Mouse (Mus musculus): ENCODE data around the gene Plcb1. TPM values are rescaled to one million over a fixed set of nuclear protein-coding genes. Genes with fewer than 3 reads are reported as not detected.

The Plcb1 gene
- polyA plus RNA-seq, 1 experiment from 2014 or later = 10.3 TPM

DNA sequence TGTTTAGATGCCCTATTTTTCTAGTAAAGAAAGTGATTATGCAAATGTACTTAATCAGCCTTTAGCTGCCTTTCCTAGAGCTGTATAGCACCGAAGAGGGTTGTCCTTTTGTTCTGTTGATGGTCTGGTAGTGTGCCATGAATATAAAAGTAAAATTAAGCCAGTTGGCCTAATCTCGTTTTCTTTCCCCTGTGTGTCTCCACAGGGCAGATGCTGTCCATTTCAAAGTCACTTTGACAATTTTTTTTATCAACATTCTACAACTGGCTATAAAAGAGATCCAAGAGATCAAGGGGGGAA is 520.6 kb downstream of the Plcb1 start:
- ATAC-seq (ENCODE audit: low FRiP score, low read depth) = peak; percentile 60
- H3K4me2 ChIP-seq (replicated peaks) = no peak overlapping the region
- no peak overlapping the region for H3K4me3 ChIP-seq
- H3K4me1 ChIP-seq = peaks cover 9% of the 10 kb centered on the region
- no peaks in the 10 kb centered on the region for H3K27me3 ChIP-seq
- H3K36me3 ChIP-seq = no peaks in the 10 kb centered on the region
- H3K9ac ChIP-seq (replicated peaks) = no peak overlapping the region
- WGBS = 14% methylated on average over 2 of the region's 2 CpGs
- no peaks in the 10 kb centered on the region for H3K9me3 ChIP-seq
- peak overlapping the region; percentile 36; the same call in 1 of the 2 replicates for H3K27ac ChIP-seq (replicated peaks)

GRCm38 (mm10) chr2:135307787-135308186 is 521.9 kb downstream of the Plcb1 start:
- Histone ChIP-seq H3K36me3 (no peaks in the 10 kb centered on the region), H3K4me3 (no peak overlapping the region), H3K27ac (replicated peaks) (no peak overlapping the region), H3K27me3 (no peaks in the 10 kb centered on the region), H3K9me3 (no peaks in the 10 kb centered on the region), H3K4me1 (peaks cover 9% of the 10 kb centered on the region), H3K4me2 (replicated peaks) (no peak overlapping the region), H3K9ac (replicated peaks) (no peak overlapping the region)
- ATAC-seq (ENCODE audit: low FRiP score, low read depth) = no peak; the same call in 1 of the 2 replicates
- 82% methylated on average over 4 of the region's 4 CpGs for WGBS

DNA sequence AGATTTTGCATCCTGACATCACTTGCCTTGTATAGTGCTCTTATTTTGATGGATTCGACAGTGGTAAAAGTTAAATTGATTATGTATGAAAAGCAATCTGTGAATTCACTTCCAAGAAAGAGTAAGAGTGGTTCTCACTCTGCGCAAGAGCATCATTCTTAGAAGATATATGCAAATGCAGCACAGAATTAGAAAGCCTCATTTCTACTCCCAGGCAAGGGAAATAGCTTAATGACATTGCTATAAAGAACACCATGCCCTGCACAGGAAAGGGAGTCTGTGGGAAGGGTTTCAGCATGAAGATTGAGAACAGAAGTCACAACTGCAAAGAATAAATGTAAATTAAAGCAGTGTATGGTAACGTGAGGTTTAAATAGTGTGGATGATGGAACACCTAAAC is 530.1 kb downstream of the Plcb1 start:
- H3K36me3 ChIP-seq = no peaks in the 10 kb centered on the region
- no peak overlapping the region for H3K4me3 ChIP-seq
- H3K9ac ChIP-seq (replicated peaks) = no peak overlapping the region
- no peaks in the 10 kb centered on the region for H3K27me3 ChIP-seq
- H3K9me3 ChIP-seq = no peaks in the 10 kb centered on the region
- H3K4me2 ChIP-seq (replicated peaks) = no peak overlapping the region
- WGBS = 91% methylated on average over 3 of the region's 3 CpGs
- H3K27ac ChIP-seq (replicated peaks) = no peak overlapping the region
- no peaks in the 10 kb centered on the region for H3K4me1 ChIP-seq
- no peak for ATAC-seq (ENCODE audit: low FRiP score, low read depth)

DNA sequence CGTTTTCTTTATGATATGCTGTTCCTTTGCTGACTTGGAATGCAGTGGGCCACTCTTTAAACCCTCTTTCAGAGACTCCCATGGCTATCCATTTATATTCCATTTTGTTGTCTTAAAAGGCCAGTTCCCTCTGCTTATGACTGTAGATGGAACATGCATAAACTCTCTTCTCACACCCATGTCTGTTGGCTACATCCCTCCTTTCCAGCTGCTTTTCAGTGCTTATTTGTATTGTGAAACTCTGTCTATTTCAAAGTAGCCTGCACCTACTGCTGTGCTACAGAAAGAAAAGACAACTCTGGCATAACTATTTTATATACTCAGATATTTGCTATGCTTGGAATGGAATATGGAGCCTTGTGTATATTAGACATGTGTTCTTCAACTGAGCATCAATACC is 532.3 kb downstream of the Plcb1 start:
- no peak overlapping the region for H3K4me3 ChIP-seq
- H3K36me3 ChIP-seq = no peaks in the 10 kb centered on the region
- no peak overlapping the region for H3K4me2 ChIP-seq (replicated peaks)
- 88% methylated on average over 1 of the region's 1 CpGs for WGBS
- H3K4me1 ChIP-seq = no peaks in the 10 kb centered on the region
- H3K9me3 ChIP-seq = no peaks in the 10 kb centered on the region
- no peak overlapping the region for H3K27ac ChIP-seq (replicated peaks)
- no peak overlapping the region for H3K9ac ChIP-seq (replicated peaks)
- no peaks in the 10 kb centered on the region for H3K27me3 ChIP-seq
- ATAC-seq (ENCODE audit: low FRiP score, low read depth) = no peak

DNA sequence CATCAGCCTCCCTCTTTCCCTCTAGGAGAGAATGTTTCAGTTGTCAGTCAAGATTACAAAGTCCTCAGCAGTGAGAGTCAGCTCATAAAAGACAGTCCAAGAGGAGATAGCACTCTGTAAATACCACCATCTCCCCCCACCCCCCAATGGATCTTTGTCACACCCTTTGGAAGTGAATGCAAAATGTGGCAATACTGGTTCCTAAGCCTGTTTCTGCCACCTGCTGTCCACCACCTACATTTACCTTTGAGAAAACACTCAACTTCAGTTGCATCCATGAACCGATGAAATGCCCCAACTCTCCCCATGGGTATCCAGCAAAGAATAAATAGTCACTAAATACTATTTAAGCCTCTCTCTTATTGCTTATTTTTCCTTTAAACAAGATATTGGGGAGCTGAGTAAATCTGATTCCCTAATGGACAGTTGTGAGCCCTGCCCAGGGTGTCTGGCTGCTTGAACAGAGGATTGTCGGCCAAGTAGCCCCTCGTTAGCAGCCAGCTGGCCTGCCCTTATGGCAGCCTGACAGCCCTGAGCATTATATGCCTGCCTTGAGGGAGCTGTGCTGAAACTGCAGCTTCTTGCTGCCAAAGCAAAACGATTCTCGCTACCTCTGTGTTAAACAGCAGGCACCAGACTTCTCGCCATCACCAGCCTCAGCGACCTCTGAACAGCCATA is 537.5 kb downstream of the Plcb1 start:
- H3K9ac ChIP-seq (replicated peaks) = no peak overlapping the region
- peaks cover 6% of the 10 kb centered on the region; the same call in 1 of the 2 replicates for H3K4me1 ChIP-seq
- H3K27ac ChIP-seq (replicated peaks) = no peak overlapping the region
- no peaks in the 10 kb centered on the region for H3K9me3 ChIP-seq
- no peak overlapping the region for H3K4me3 ChIP-seq
- H3K4me2 ChIP-seq (replicated peaks) = peak overlapping the region; percentile 35
- no peaks in the 10 kb centered on the region for H3K27me3 ChIP-seq
- 72% methylated on average over 7 of the region's 7 CpGs for WGBS
- peak; percentile 72 for ATAC-seq (ENCODE audit: low FRiP score, low read depth)
- no peaks in the 10 kb centered on the region for H3K36me3 ChIP-seq

DNA sequence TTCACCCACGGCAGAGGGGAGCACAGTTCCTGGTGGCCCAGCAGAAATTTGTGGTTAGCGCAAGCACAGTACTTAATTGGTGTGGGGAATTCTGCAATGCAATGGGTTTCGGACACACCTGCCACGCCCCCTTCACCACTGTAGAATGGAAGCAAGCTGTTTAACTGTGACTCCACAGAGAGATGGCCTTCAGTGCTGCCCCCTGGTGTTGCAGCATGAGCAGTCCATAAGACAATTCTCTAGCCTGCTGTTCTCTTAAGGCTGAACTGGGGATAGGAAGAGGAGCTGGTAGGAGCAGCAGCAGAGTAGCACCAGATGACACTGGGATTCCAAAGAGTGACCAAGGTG is 538.1 kb downstream of the Plcb1 start:
- ATAC-seq (ENCODE audit: low FRiP score, low read depth) = peak; percentile 85
- H3K9ac ChIP-seq (replicated peaks) = no peak overlapping the region
- no peak overlapping the region for H3K27ac ChIP-seq (replicated peaks)
- no peak overlapping the region for H3K4me3 ChIP-seq
- no peaks in the 10 kb centered on the region for H3K27me3 ChIP-seq
- peaks cover 6% of the 10 kb centered on the region; the same call in 1 of the 2 replicates for H3K4me1 ChIP-seq
- peak overlapping the region; percentile 35 for H3K4me2 ChIP-seq (replicated peaks)
- no peaks in the 10 kb centered on the region for H3K36me3 ChIP-seq
- H3K9me3 ChIP-seq = no peaks in the 10 kb centered on the region
- WGBS = 37% methylated on average over 4 of the region's 4 CpGs

DNA sequence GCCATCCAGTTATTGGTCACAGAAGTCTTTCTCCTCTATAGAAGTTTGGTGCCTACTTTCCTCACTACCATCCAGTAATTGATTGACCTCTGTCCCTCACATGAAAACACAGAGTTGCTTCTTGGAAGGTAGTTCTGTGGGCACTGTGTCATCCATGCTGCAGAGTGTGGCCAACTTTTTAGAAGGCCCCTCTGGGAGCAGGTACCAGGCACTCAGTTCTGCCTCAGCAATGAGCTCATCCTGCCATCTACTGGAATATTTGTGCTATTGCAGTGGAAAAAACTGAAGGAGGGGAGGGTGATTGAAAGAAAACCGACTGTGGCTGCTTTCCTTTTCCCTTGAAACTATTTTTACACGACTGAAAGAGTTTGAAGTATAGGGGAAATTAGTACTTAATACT is 542.9 kb downstream of the Plcb1 start:
- Histone ChIP-seq H3K9me3 (no peaks in the 10 kb centered on the region), H3K27me3 (peaks cover 6% of the 10 kb centered on the region), H3K4me3 (no peak overlapping the region), H3K4me1 (peaks cover 1% of the 10 kb centered on the region; the same call in 1 of the 2 replicates), H3K9ac (replicated peaks) (no peak overlapping the region), H3K27ac (replicated peaks) (no peak overlapping the region), H3K36me3 (no peaks in the 10 kb centered on the region), H3K4me2 (replicated peaks) (no peak overlapping the region)
- WGBS = 10% methylated on average over 2 of the region's 2 CpGs
- peak; percentile 64 for ATAC-seq (ENCODE audit: low FRiP score, low read depth)

- no peaks in the 10 kb centered on the region for H3K36me3 ChIP-seq
- no peaks in the 10 kb centered on the region for H3K4me1 ChIP-seq
- H3K9me3 ChIP-seq = no peaks in the 10 kb centered on the region
- 0 out of 2 replicates have a peak overlapping the region, but pooled peaks have one; percentile 11 for H3K4me3 ChIP-seq
- peak overlapping the region; percentile 45 for H3K4me2 ChIP-seq (replicated peaks)
- no peak overlapping the region for H3K27ac ChIP-seq (replicated peaks)
- peaks cover 6% of the 10 kb centered on the region for H3K27me3 ChIP-seq
- ATAC-seq (ENCODE audit: low FRiP score, low read depth) = peak; percentile 64
- 13% methylated on average over 14 of the region's 14 CpGs for WGBS
- H3K9ac ChIP-seq (replicated peaks) = no peak overlapping the region
These were observed 544.1 kb downstream of the Plcb1 start for GRCm38 (mm10) chr2:135329782-135330545.

DNA sequence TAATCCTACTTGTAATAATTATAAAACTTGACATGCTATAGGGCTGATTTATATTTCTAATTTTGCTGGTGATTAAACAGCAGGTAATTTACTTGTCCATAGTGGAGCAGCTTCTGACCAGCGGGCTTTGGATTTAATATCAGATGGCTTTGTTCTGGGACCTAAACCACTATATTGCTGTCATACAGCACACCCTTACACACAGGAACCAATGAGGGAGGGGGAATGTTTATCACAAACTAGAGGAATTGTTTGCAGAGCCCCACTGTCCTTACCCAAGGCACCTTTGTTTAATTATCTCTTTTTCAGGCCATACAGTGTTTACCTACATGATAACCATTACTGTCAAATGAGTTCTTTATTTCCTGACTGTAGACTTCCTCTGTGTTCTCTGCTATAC is 546.0 kb downstream of the Plcb1 start:
- WGBS = 76% methylated on average over 1 of the region's 1 CpGs
- Histone ChIP-seq H3K27me3 (peaks cover 6% of the 10 kb centered on the region), H3K4me2 (replicated peaks) (no peak overlapping the region), H3K4me3 (no peak overlapping the region), H3K27ac (replicated peaks) (no peak overlapping the region), H3K9ac (replicated peaks) (no peak overlapping the region), H3K36me3 (no peaks in the 10 kb centered on the region), H3K4me1 (no peaks in the 10 kb centered on the region), H3K9me3 (no peaks in the 10 kb centered on the region)
- no peak for ATAC-seq (ENCODE audit: low FRiP score, low read depth)

DNA sequence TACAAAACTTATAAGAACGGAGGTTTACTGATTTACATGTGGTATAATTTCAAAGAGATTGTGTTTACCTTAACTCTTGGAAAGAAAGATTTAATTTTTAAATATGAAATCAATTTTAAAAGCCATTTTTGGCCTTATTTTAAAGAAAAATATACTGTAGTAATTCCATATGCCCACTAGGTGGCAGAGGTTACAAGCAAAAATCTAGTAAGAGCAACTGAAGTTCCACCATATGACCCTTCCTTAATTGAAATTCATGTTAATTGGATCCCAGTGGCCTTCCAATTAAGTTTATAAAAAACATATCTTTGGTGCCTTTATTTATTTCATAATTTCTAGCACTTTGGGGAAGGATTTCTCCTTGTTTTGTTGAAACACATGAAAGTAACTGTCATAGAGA is 570.4 kb downstream of the Plcb1 start:
- H3K4me2 ChIP-seq (replicated peaks) = no peak overlapping the region
- no peaks in the 10 kb centered on the region for H3K27me3 ChIP-seq
- H3K9me3 ChIP-seq = no peaks in the 10 kb centered on the region
- no peak overlapping the region for H3K4me3 ChIP-seq
- ATAC-seq (ENCODE audit: low FRiP score, low read depth) = no peak
- 33% methylated on average over 1 of the region's 1 CpGs for WGBS
- no peaks in the 10 kb centered on the region for H3K36me3 ChIP-seq
- H3K27ac ChIP-seq (replicated peaks) = no peak overlapping the region
- H3K4me1 ChIP-seq = no peaks in the 10 kb centered on the region
- no peak overlapping the region for H3K9ac ChIP-seq (replicated peaks)

GRCm38 (mm10) chr2:135361798-135362197 is 575.9 kb downstream of the Plcb1 start:
- Histone ChIP-seq H3K36me3 (no peaks in the 10 kb centered on the region), H3K27ac (replicated peaks) (no peak overlapping the region), H3K4me2 (replicated peaks) (no peak overlapping the region), H3K9me3 (no peaks in the 10 kb centered on the region), H3K9ac (replicated peaks) (no peak overlapping the region), H3K4me1 (no peaks in the 10 kb centered on the region), H3K4me3 (no peak overlapping the region), H3K27me3 (no peaks in the 10 kb centered on the region)
- WGBS = 8% methylated on average over 1 of the region's 1 CpGs
- ATAC-seq (ENCODE audit: low FRiP score, low read depth) = peak; percentile 23; the same call in 1 of the 2 replicates

- Histone ChIP-seq H3K4me2 (replicated peaks) (no peak overlapping the region), H3K9me3 (no peaks in the 10 kb centered on the region), H3K9ac (replicated peaks) (no peak overlapping the region), H3K36me3 (no peaks in the 10 kb centered on the region), H3K4me1 (no peaks in the 10 kb centered on the region), H3K27ac (replicated peaks) (no peak overlapping the region), H3K4me3 (no peak overlapping the region), H3K27me3 (no peaks in the 10 kb centered on the region)
- no peak for ATAC-seq (ENCODE audit: low FRiP score, low read depth)
- WGBS = 88% methylated on average over 5 of the region's 5 CpGs
These were observed 577.1 kb downstream of the Plcb1 start for GRCm38 (mm10) chr2:135362948-135363347.

Measured in midbrain, embryonic 12.5 days (tissue).